Mouse (Mus musculus) olfactory bulb, adult 2 months (tissue): Measurements from ENCODE around the gene Foxn4.

Experiments
- CTCF ChIP-seq: fragments of 200-500 bp; IDR thresholded peaks from 2 replicates; pipeline ENCODE4 v1.5.1; 2012; ENCODE audit warnings: low read depth, mild to moderate bottlenecking, low read length, moderate library complexity; ENCODE audit not compliant: insufficient read depth
- POLR2A ChIP-seq: fragments of 200-500 bp; IDR thresholded peaks from 2 replicates; pipeline ENCODE4 v1.6.1; 2012; ENCODE audit warnings: mild to moderate bottlenecking, low read depth, low read length, moderate library complexity; ENCODE audit not compliant: insufficient read depth

DNA sequence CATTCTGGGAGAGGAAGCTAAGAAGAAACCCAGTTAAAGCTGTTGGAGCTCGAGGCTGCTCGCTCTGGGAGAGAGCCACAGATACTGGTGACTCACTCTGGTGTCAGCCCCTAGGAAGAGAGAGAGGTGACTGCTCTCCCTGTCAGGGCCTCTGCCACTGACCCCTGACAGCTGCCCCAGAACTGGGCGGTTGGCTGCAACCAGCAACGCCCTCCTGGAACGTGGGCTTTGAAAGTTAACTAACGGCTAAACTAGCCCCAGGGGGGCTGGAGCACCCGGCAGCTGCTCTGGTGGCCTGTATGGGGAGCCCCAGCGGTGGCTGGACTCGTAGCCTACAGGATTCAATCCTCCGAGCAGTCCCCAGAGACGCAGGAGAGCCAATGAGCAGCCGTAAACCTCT lies 3.6 kb downstream of the Foxn4 start:
- TF ChIP-seq CTCF, result no peak
- no peak for TF ChIP-seq POLR2A
